Mouse (Mus musculus) pancreas, adult 10 weeks (tissue): ENCODE data around the gene Acvr1. TPM values are rescaled to one million over a fixed set of nuclear protein-coding genes. Genes with fewer than 3 reads are reported as not detected.

ENCODE experiments used
- polyA plus RNA-seq: library from polyadenylated mRNA; stranded (reverse); fragments of 350-450 nt; fragmentation: Illumina TruSeq; extraction: RNeasy Lipid Tissue Mini Kit (QIAGEN cat#74804); gene quantifications from one replicate; pipeline ENCODE4 v1.2.3, GENCODE M21; 2015; ENCODE audit warnings: low read depth, low replicate concordance; ENCODE audit not compliant: insufficient read depth

Gene Acvr1
- polyA plus RNA-seq: 3.8 TPM

GRCm38 (mm10) chr2:58567066-58567810 lies at the start of gene Acvr1, which contains the start of gene Upp2:
Acvr1 (minus strand) TSS chr2:58567157.
Upp2 (plus strand) TSS chr2:58567298.

GRCm38 (mm10) chr2:58469816-58470215 lies 97.1 kb downstream of the Acvr1 start, which contains the start of gene Gm17409:
Gm17409 (plus strand) TSS chr2:58470116.

GRCm38 (mm10) chr2:58357414-58358131 lies 209.4 kb downstream of the Acvr1 start, which contains the start of gene Acvr1c:
Acvr1c (minus strand) TSS chr2:58357895.

Other genes with a start within 250 kb of the Acvr1 start
- 0.63 TPM for gene Acvr1c, start 209.3 kb downstream of the Acvr1 start, polyA plus RNA-seq
- gene Gm17409, start 97.0 kb downstream of the Acvr1 start, polyA plus RNA-seq: not detected
- 3.8 TPM for gene Upp2, start 141 bp upstream of the Acvr1 start, polyA plus RNA-seq